Mouse (Mus musculus): ENCODE data around the gene Hibadh. TPM values are rescaled to one million over a fixed set of nuclear protein-coding genes. Genes with fewer than 3 reads are reported as not detected.

Gene Hibadh
- polyA plus RNA-seq, 1 experiment from 2014 or later, result 151 TPM

GRCm38 (mm10) chr6:52524226-52524625 lies 116.0 kb downstream of the Hibadh start:
- Histone ChIP-seq H3K27me3 (replicated peaks; ENCODE audit: control insufficient read depth, insufficient read depth, low read length) (peaks cover 4% of the 10 kb centered on the region; the same call in 1 of the 2 replicates), H3K4me3 (ENCODE audit: low read length) (no peak overlapping the region), H3K9ac (ENCODE audit: low read depth, low read length) (no peak overlapping the region), H3K4me2 (ENCODE audit: low read depth, low read length) (no peak overlapping the region), H3K4me1 (ENCODE audit: control insufficient read depth, insufficient read depth, low read length) (no peaks in the 10 kb centered on the region), H3K27ac (ENCODE audit: low read length) (no peak overlapping the region), H3K36me3 (ENCODE audit: control insufficient read depth, insufficient read depth, low read length) (no peaks in the 10 kb centered on the region), H3K9me3 (ENCODE audit: control insufficient read depth, low read length) (no peaks in the 10 kb centered on the region)
- 52% methylated on average over 2 of the region's 2 CpGs for WGBS
- ATAC-seq, result no peak

- Histone ChIP-seq H3K4me1 (ENCODE audit: control insufficient read depth, insufficient read depth, low read length) (no peaks in the 10 kb centered on the region), H3K9ac (ENCODE audit: low read depth, low read length) (no peak overlapping the region), H3K9me3 (ENCODE audit: control insufficient read depth, low read length) (no peaks in the 10 kb centered on the region), H3K4me3 (ENCODE audit: low read length) (no peak overlapping the region), H3K36me3 (ENCODE audit: control insufficient read depth, insufficient read depth, low read length) (no peaks in the 10 kb centered on the region), H3K27ac (ENCODE audit: low read length) (no peak overlapping the region), H3K4me2 (ENCODE audit: low read depth, low read length) (no peak overlapping the region), H3K27me3 (replicated peaks; ENCODE audit: control insufficient read depth, insufficient read depth, low read length) (0 out of 2 replicates have a peak, but pooled peaks cover 1% of the 10 kb centered on the region)
- ATAC-seq, result no peak
- 60% methylated on average over 10 of the region's 10 CpGs for whole genome bisulfite sequencing
Observed at GRCm38 (mm10) chr6:52518704-52519103, 121.5 kb downstream of the Hibadh start.

- Histone ChIP-seq H3K27ac (ENCODE audit: low read length) (no peak overlapping the region), H3K4me3 (ENCODE audit: low read length) (no peak overlapping the region), H3K27me3 (replicated peaks; ENCODE audit: control insufficient read depth, insufficient read depth, low read length) (no peaks in the 10 kb centered on the region), H3K4me1 (ENCODE audit: control insufficient read depth, insufficient read depth, low read length) (no peaks in the 10 kb centered on the region), H3K9ac (ENCODE audit: low read depth, low read length) (no peak overlapping the region), H3K4me2 (ENCODE audit: low read depth, low read length) (no peak overlapping the region), H3K9me3 (ENCODE audit: control insufficient read depth, low read length) (no peaks in the 10 kb centered on the region), H3K36me3 (ENCODE audit: control insufficient read depth, insufficient read depth, low read length) (no peaks in the 10 kb centered on the region)
- no peak for ATAC-seq
- 81% methylated on average over 5 of the region's 5 CpGs for WGBS
Observed at GRCm38 (mm10) chr6:52517272-52517671, 122.9 kb downstream of the Hibadh start.

GRCm38 (mm10) chr6:52513876-52514405 lies 126.2 kb downstream of the Hibadh start:
- no peaks in the 10 kb centered on the region for H3K36me3 ChIP-seq (ENCODE audit: control insufficient read depth, insufficient read depth, low read length)
- no peaks in the 10 kb centered on the region for H3K27me3 ChIP-seq (replicated peaks; ENCODE audit: control insufficient read depth, insufficient read depth, low read length)
- no peaks in the 10 kb centered on the region for H3K9me3 ChIP-seq (ENCODE audit: control insufficient read depth, low read length)
- ATAC-seq, result no peak
- H3K4me3 ChIP-seq (ENCODE audit: low read length), result no peak overlapping the region
- H3K27ac ChIP-seq (ENCODE audit: low read length), result no peak overlapping the region
- H3K9ac ChIP-seq (ENCODE audit: low read depth, low read length), result no peak overlapping the region
- H3K4me1 ChIP-seq (ENCODE audit: control insufficient read depth, insufficient read depth, low read length), result no peaks in the 10 kb centered on the region
- H3K4me2 ChIP-seq (ENCODE audit: low read depth, low read length), result no peak overlapping the region
- WGBS, result 36% methylated on average over 4 of the region's 4 CpGs

- 85% methylated on average over 3 of the region's 3 CpGs for WGBS
- Histone ChIP-seq H3K4me3 (ENCODE audit: low read length) (no peak overlapping the region), H3K27me3 (replicated peaks; ENCODE audit: control insufficient read depth, insufficient read depth, low read length) (no peaks in the 10 kb centered on the region), H3K9ac (ENCODE audit: low read depth, low read length) (no peak overlapping the region), H3K4me1 (ENCODE audit: control insufficient read depth, insufficient read depth, low read length) (peaks cover 5% of the 10 kb centered on the region; the same call in 1 of the 2 replicates), H3K27ac (ENCODE audit: low read length) (no peak overlapping the region), H3K4me2 (ENCODE audit: low read depth, low read length) (no peak overlapping the region), H3K36me3 (ENCODE audit: control insufficient read depth, insufficient read depth, low read length) (no peaks in the 10 kb centered on the region), H3K9me3 (ENCODE audit: control insufficient read depth, low read length) (no peaks in the 10 kb centered on the region)
- no peak for ATAC-seq
Observed at GRCm38 (mm10) chr6:52508789-52509188, 131.4 kb downstream of the Hibadh start.

GRCm38 (mm10) chr6:52507946-52508345 lies 132.2 kb downstream of the Hibadh start:
- H3K27ac ChIP-seq (ENCODE audit: low read length), result no peak overlapping the region
- H3K4me2 ChIP-seq (ENCODE audit: low read depth, low read length), result no peak overlapping the region
- H3K27me3 ChIP-seq (replicated peaks; ENCODE audit: control insufficient read depth, insufficient read depth, low read length), result no peaks in the 10 kb centered on the region
- no peaks in the 10 kb centered on the region for H3K36me3 ChIP-seq (ENCODE audit: control insufficient read depth, insufficient read depth, low read length)
- no peak for ATAC-seq
- peaks cover 5% of the 10 kb centered on the region; the same call in 1 of the 2 replicates for H3K4me1 ChIP-seq (ENCODE audit: control insufficient read depth, insufficient read depth, low read length)
- H3K9me3 ChIP-seq (ENCODE audit: control insufficient read depth, low read length), result no peaks in the 10 kb centered on the region
- WGBS, result 70% methylated on average over 7 of the region's 7 CpGs
- H3K9ac ChIP-seq (ENCODE audit: low read depth, low read length), result no peak overlapping the region
- no peak overlapping the region for H3K4me3 ChIP-seq (ENCODE audit: low read length)

GRCm38 (mm10) chr6:52507171-52507570 lies 133.0 kb downstream of the Hibadh start:
- Histone ChIP-seq H3K4me3 (ENCODE audit: low read length) (no peak overlapping the region), H3K4me1 (ENCODE audit: control insufficient read depth, insufficient read depth, low read length) (peaks cover 5% of the 10 kb centered on the region; the same call in 1 of the 2 replicates), H3K9ac (ENCODE audit: low read depth, low read length) (no peak overlapping the region), H3K36me3 (ENCODE audit: control insufficient read depth, insufficient read depth, low read length) (no peaks in the 10 kb centered on the region), H3K27me3 (replicated peaks; ENCODE audit: control insufficient read depth, insufficient read depth, low read length) (no peaks in the 10 kb centered on the region), H3K27ac (ENCODE audit: low read length) (no peak overlapping the region), H3K4me2 (ENCODE audit: low read depth, low read length) (no peak overlapping the region), H3K9me3 (ENCODE audit: control insufficient read depth, low read length) (no peaks in the 10 kb centered on the region)
- ATAC-seq, result no peak
- 51% methylated on average over 5 of the region's 5 CpGs for WGBS

- no peaks in the 10 kb centered on the region for H3K27me3 ChIP-seq (replicated peaks; ENCODE audit: control insufficient read depth, insufficient read depth, low read length)
- H3K9ac ChIP-seq (ENCODE audit: low read depth, low read length), result no peak overlapping the region
- no peaks in the 10 kb centered on the region for H3K36me3 ChIP-seq (ENCODE audit: control insufficient read depth, insufficient read depth, low read length)
- no peak overlapping the region for H3K27ac ChIP-seq (ENCODE audit: low read length)
- H3K4me3 ChIP-seq (ENCODE audit: low read length), result no peak overlapping the region
- ATAC-seq, result no peak
- no peak overlapping the region for H3K4me2 ChIP-seq (ENCODE audit: low read depth, low read length)
- no peaks in the 10 kb centered on the region for H3K9me3 ChIP-seq (ENCODE audit: control insufficient read depth, low read length)
- WGBS, result 79% methylated on average over 9 of the region's 9 CpGs
- H3K4me1 ChIP-seq (ENCODE audit: control insufficient read depth, insufficient read depth, low read length), result peaks cover 5% of the 10 kb centered on the region; the same call in 1 of the 2 replicates
Observed at GRCm38 (mm10) chr6:52505777-52506755, 134.1 kb downstream of the Hibadh start.

- H3K27me3 ChIP-seq (replicated peaks; ENCODE audit: control insufficient read depth, insufficient read depth, low read length), result no peaks in the 10 kb centered on the region
- H3K4me3 ChIP-seq (ENCODE audit: low read length), result no peak overlapping the region
- 76% methylated on average over 8 of the region's 8 CpGs for WGBS
- H3K4me1 ChIP-seq (ENCODE audit: control insufficient read depth, insufficient read depth, low read length), result peaks cover 5% of the 10 kb centered on the region; the same call in 1 of the 2 replicates
- H3K4me2 ChIP-seq (ENCODE audit: low read depth, low read length), result no peak overlapping the region
- H3K9me3 ChIP-seq (ENCODE audit: control insufficient read depth, low read length), result no peaks in the 10 kb centered on the region
- no peak overlapping the region for H3K27ac ChIP-seq (ENCODE audit: low read length)
- H3K36me3 ChIP-seq (ENCODE audit: control insufficient read depth, insufficient read depth, low read length), result no peaks in the 10 kb centered on the region
- ATAC-seq, result no peak
- no peak overlapping the region for H3K9ac ChIP-seq (ENCODE audit: low read depth, low read length)
Observed at GRCm38 (mm10) chr6:52504676-52505460, 135.3 kb downstream of the Hibadh start.

All from intestine, embryonic 16.5 days (tissue).